Mouse (Mus musculus) T-helper 2 cell (primary cell): Measurements from ENCODE around the gene Ankrd13a.

Source experiments
- in situ Hi-C: fragments of 300-600 bp; cut with MboI, MseI; formaldehyde crosslinking; loops from one replicate; pipeline ENCODE4 v1.15.1; 2025; ENCODE audit warnings: high pct_unique_total_duplicates

The Ankrd13a gene

GRCm38 (mm10) chr5:114827427-114827826, 53.0 kb downstream of the Ankrd13a start:
- in situ Hi-C loops = no loop called here

- in situ Hi-C loops = no loop called here
Measured at GRCm38 (mm10) chr5:114829740-114830139, 55.3 kb downstream of the Ankrd13a start.

- in situ Hi-C loops = no loop called here
Measured at GRCm38 (mm10) chr5:114836886-114837285, 62.4 kb downstream of the Ankrd13a start.

- in situ Hi-C loops = loop anchor here (10.0 kb wide), 1 partner anchor 264 kb away; no protein-coding TSS in a partner anchor
Measured at GRCm38 (mm10) chr5:114840481-114840880, 66.0 kb downstream of the Ankrd13a start.

DNA sequence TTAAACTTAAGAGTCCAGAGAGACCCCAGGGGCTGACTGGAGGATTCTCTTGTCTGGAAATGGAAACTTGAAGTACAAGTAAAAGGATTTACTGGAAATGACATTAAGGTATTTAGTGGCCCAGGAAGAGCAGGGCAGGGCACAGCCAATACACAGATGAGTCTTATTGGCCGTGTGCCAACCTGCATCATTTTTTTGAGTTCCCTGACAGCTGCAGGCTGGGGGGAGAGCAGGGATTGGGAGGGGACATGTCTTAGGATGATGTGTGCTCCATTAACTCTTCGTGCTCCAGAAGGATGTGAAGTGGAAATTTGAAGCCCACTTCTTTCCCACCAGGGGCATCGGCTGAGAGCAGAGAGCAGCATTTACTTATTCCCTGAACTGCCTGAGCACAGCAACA, 67.7 kb downstream of the Ankrd13a start:
- in situ Hi-C loops = loop anchor here (10.0 kb wide), 1 partner anchor 263 kb away; no protein-coding TSS in a partner anchor

- in situ Hi-C loops = loop anchor here (10.0 kb wide), 1 partner anchor 262 kb away; no protein-coding TSS in a partner anchor
Measured at GRCm38 (mm10) chr5:114842674-114843073, 68.2 kb downstream of the Ankrd13a start.

- in situ Hi-C loops = loop anchor here (10.0 kb wide), 1 partner anchor 260 kb away; no protein-coding TSS in a partner anchor
Measured at GRCm38 (mm10) chr5:114844371-114844770, 69.9 kb downstream of the Ankrd13a start.

DNA sequence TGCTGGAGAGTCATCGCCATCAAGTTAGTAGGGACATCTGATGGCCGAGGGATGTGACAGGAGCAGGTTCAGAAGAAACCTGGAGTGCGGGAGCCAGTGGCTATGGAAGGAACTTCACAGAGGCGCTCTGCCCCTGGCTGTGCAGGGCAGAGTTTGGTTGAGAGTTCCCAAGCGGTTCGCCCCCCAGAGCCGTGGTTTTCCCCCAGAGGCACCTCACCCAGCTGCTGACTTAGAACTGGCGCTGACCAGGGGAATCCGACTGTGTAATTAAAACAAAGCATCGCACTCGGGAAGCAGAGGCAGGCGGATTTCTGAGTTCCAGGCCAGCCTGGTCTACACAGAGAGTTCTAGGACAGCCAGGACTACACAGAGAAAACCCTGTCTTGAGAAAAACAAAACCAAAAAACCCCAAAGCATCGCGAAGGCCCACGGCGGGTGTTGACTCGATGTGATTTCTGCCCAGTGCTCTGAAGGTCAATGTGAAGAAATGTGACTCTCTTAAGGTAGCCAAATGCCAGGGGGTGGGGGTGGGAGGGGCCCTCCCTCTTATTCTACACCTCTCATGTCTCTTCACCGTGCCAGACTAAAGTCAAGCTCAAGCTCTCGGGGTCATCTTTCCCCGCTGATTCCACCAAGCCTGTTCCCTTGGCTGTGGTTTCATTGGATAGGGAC, 77.2 kb downstream of the Ankrd13a start:
- in situ Hi-C loops = loop anchor here (10.0 kb wide), 1 partner anchor 1507 kb away; no protein-coding TSS in a partner anchor

DNA sequence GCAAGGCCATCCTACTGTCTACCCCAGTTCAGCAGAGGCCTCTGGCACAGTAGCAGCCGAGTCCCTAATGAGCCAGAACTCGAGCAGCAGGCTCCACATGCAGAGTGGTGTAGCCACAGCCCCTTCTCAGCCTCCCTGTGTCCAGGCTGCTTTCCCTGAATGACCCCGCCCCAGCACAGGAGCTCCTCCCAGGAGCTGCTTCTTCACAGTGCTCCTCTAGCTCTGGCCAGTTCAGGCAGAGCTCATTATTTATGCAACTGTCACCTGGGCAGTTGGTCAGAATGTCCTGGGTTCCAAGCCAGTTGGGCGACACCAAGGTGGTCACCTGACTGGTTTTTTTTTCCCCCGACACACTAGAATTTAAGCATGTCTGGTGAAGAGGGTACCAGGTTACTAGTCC, 78.9 kb downstream of the Ankrd13a start, which contains the start of gene 4930519G04Rik:
TSS of gene 4930519G04Rik (plus strand) at position 301 of the 400 bp plus-strand sequence.
- in situ Hi-C loops = loop anchor here (10.0 kb wide), 1 partner anchor 1509 kb away; no protein-coding TSS in a partner anchor
